Mouse (Mus musculus) liver, postnatal 0 days (tissue): ENCODE results near the gene Taf3. TPM values are rescaled to one million over a fixed set of nuclear protein-coding genes. Genes with fewer than 3 reads are reported as not detected.

Source experiments
- ATAC-seq: fragments of 200-750 bp; cut with Nextera tagmentation; 2 replicates; pipeline ENCODE4 v1.8.0; 2017; ENCODE audit warnings: mild to moderate bottlenecking, moderate library complexity
- DNase-seq: peaks from one replicate; pipeline ENCODE4 v3.0.0-alpha.2; 2016
- H3K27ac ChIP-seq: fragments of 300-500 bp; sonication (generic); 2 replicates; pipeline ENCODE4 v1.5.1; 2014; ENCODE audit warnings: antibody characterized with exemption, moderate library complexity, mild to moderate bottlenecking, low read depth
- H3K27me3 ChIP-seq: fragments of 300-500 bp; sonication (generic); 2 replicates; pipeline ENCODE4 v1.6.1; 2014; ENCODE audit warnings: low read length, control low read depth, mixed read lengths; ENCODE audit not compliant: insufficient read depth
- H3K36me3 ChIP-seq: fragments of 300-500 bp; sonication (generic); replicated peaks from 2 replicates; pipeline ENCODE4 v1.6.1; 2014; ENCODE audit warnings: mild to moderate bottlenecking, control low read depth, low read length, moderate library complexity, mixed read lengths; ENCODE audit not compliant: insufficient read depth
- H3K4me1 ChIP-seq: fragments of 300-500 bp; sonication (generic); 2 replicates; pipeline ENCODE4 v1.6.1; 2014; ENCODE audit warnings: antibody characterized with exemption, mild to moderate bottlenecking, control low read depth; ENCODE audit not compliant: insufficient read depth
- H3K4me2 ChIP-seq: fragments of 300-500 bp; sonication (generic); 2 replicates; pipeline ENCODE4 v1.6.1; 2014; ENCODE audit warnings: low read depth, mild to moderate bottlenecking, low read length, moderate library complexity, mixed read lengths
- H3K4me3 ChIP-seq: fragments of 300-500 bp; sonication (generic); 2 replicates; pipeline ENCODE4 v1.5.1; 2014; ENCODE audit warnings: low read depth, low read length
- H3K9ac ChIP-seq: fragments of 300-500 bp; sonication (generic); replicated peaks from 2 replicates; pipeline ENCODE4 v1.6.1; 2014; ENCODE audit warnings: mild to moderate bottlenecking, moderate library complexity
- H3K9me3 ChIP-seq: fragments of 300-500 bp; sonication (generic); 2 replicates; pipeline ENCODE4 v1.6.1; 2016; ENCODE audit warnings: mild to moderate bottlenecking, control low read depth, low read length, mixed read lengths
- CTCF ChIP-seq: sonication (generic); IDR thresholded peaks from 2 replicates; pipeline ENCODE4 v1.5.1; 2016; ENCODE audit warnings: antibody characterized with exemption, low read depth
- EP300 ChIP-seq: IDR thresholded peaks from 2 replicates; pipeline ENCODE4 v1.6.1; 2016; ENCODE audit warnings: antibody characterized with exemption, low read depth, mild to moderate bottlenecking
- WGBS: fragments of 180-500 bp; shearing (Covaris S2); extraction: QIAGEN DNeasy Blood & Tissue Kit; methylation state at CpG from one replicate; pipeline ENCODE4 v1.1.7; 2014; ENCODE audit not compliant: insufficient replicate concordance; 5-methylcytosine and 5-hydroxymethylcytosine counted together
- polyA plus RNA-seq: library from polyadenylated mRNA; unstranded; fragments of >200 nt; fragmentation: Nextera tagmentation; extraction: Ambion mirVana; gene quantifications from 2 replicates; pipeline ENCODE4 v1.2.1, GENCODE M21; 2015

Gene Taf3
- polyA plus RNA-seq, 1 experiment from 2014 or later: 5.7 TPM

DNA sequence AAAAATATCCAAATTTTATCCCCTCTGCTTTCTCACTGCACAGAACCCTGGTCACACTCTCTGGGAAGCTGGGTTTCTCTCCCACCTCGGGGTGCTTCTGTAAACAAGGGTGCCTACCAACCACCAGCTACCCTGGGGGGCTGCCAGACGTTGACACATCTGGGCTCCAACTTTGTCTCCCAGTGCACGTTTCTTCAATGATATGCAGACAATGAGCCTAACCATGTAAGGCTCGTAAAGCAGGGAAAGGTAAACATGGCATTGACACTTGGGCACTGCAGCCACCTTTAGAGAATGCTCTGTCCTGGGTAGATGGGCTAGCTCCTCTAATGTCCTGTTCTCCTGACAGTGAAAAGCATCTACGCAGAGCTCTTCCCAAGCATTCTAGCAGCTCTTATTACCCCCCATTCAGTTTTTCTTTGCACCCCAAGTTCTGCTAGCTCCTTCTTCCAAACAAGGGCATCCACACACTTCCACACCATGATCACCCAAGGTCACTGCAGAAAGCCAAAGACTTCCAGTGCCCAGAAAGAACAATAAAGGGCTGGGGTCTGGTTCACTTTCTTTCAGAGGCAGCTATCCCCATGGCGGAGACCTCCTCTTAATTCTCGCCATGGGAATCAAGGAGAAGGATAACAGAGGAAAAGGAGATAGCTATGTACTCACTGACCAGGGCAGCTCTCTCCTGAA, 161.3 kb downstream of the Taf3 start:
- H3K4me2 ChIP-seq: no peak overlapping the region
- peaks cover 89% of the 10 kb centered on the region for H3K27me3 ChIP-seq
- no peaks in the 10 kb centered on the region for H3K36me3 ChIP-seq
- TF ChIP-seq CTCF: no peak
- no peak for TF ChIP-seq EP300
- WGBS: 24% methylated on average over 7 of the region's 7 CpGs
- peaks cover 24% of the 10 kb centered on the region for H3K4me1 ChIP-seq
- H3K4me3 ChIP-seq: no peak overlapping the region
- H3K9me3 ChIP-seq: no peaks in the 10 kb centered on the region
- ATAC-seq (no peak), DNase-seq (no peak)
- no peak overlapping the region for H3K9ac ChIP-seq
- H3K27ac ChIP-seq: no peak overlapping the region

GRCm38 (mm10) chr2:9886031-9886430, 162.4 kb downstream of the Taf3 start:
- TF ChIP-seq EP300 (no peak), CTCF (no peak)
- Histone ChIP-seq H3K4me2 (no peak overlapping the region), H3K27me3 (peaks cover 95% of the 10 kb centered on the region), H3K27ac (no peak overlapping the region), H3K9me3 (no peaks in the 10 kb centered on the region), H3K9ac (no peak overlapping the region), H3K4me3 (no peak overlapping the region), H3K4me1 (peaks cover 31% of the 10 kb centered on the region), H3K36me3 (no peaks in the 10 kb centered on the region)
- 43% methylated on average over 3 of the region's 3 CpGs for WGBS
- no peak for DNase-seq
- ATAC-seq: no peak

GRCm38 (mm10) chr2:9885217-9885770, 163.1 kb downstream of the Taf3 start:
- Histone ChIP-seq H3K4me1 (peaks cover 34% of the 10 kb centered on the region), H3K9me3 (no peaks in the 10 kb centered on the region), H3K9ac (no peak overlapping the region), H3K27ac (no peak overlapping the region), H3K4me3 (no peak overlapping the region), H3K36me3 (no peaks in the 10 kb centered on the region), H3K27me3 (peaks cover 95% of the 10 kb centered on the region), H3K4me2 (no peak overlapping the region)
- no peak for ATAC-seq
- no peak for DNase-seq
- TF ChIP-seq CTCF (no peak), EP300 (no peak)
- 28% methylated on average over 14 of the region's 14 CpGs for WGBS

GRCm38 (mm10) chr2:9884533-9885216, 163.7 kb downstream of the Taf3 start:
- Histone ChIP-seq H3K4me1 (peaks cover 33% of the 10 kb centered on the region), H3K4me3 (peak overlapping the region; percentile 30), H3K9ac (no peak overlapping the region), H3K27me3 (peaks cover 95% of the 10 kb centered on the region), H3K9me3 (no peaks in the 10 kb centered on the region), H3K36me3 (no peaks in the 10 kb centered on the region), H3K27ac (no peak overlapping the region), H3K4me2 (peak overlapping the region; percentile 64)
- 17% methylated on average over 15 of the region's 15 CpGs for WGBS
- DNase-seq: no peak
- ATAC-seq: no peak
- TF ChIP-seq CTCF: no peak

- WGBS: 1% methylated on average over 26 of the region's 27 CpGs
- ATAC-seq (no peak), DNase-seq (no peak)
- Histone ChIP-seq H3K27me3 (peaks cover 93% of the 10 kb centered on the region), H3K36me3 (no peaks in the 10 kb centered on the region), H3K4me1 (peaks cover 28% of the 10 kb centered on the region), H3K27ac (no peak overlapping the region), H3K4me2 (peak overlapping the region; percentile 64), H3K4me3 (peak overlapping the region; percentile 41), H3K9me3 (no peaks in the 10 kb centered on the region), H3K9ac (no peak overlapping the region)
- no peak for TF ChIP-seq CTCF
Observed at GRCm38 (mm10) chr2:9883803-9884532, 164.4 kb downstream of the Taf3 start.
